Mouse (Mus musculus) kidney, postnatal 36 days (tissue): Measurements from ENCODE around the gene Fmo2.

Source experiments
- DNase-seq, 2 experiments: peaks; one replicate each; pipeline ENCODE4 v3.0.0; 2021 to 2022; ENCODE audit warnings: mixed read lengths in 2 of 2

The Fmo2 gene

GRCm38 (mm10) chr1:162840211-162840610 is 58.3 kb downstream of the Fmo2 start:
- no peak for DNase-seq

GRCm38 (mm10) chr1:162838976-162839375 is 59.5 kb downstream of the Fmo2 start:
- no peak for DNase-seq

GRCm38 (mm10) chr1:162834342-162834741 is 64.2 kb downstream of the Fmo2 start:
- no peak for DNase-seq

- no peak for DNase-seq
Measured at GRCm38 (mm10) chr1:162832574-162832953, 66.0 kb downstream of the Fmo2 start.

- no peak for DNase-seq
Measured at GRCm38 (mm10) chr1:162831838-162832573, 66.5 kb downstream of the Fmo2 start.
